Mouse (Mus musculus) heart, adult 2 months (tissue): ENCODE data around the gene Gm37240.

ENCODE experiments used
- CTCF ChIP-seq: fragments of 200-600 bp; IDR thresholded peaks from 2 replicates; pipeline ENCODE4 v1.8.1; 2022; ENCODE audit warnings: antibody characterized with exemption, mild to moderate bottlenecking, moderate library complexity
- POLR2A ChIP-seq: fragments of 200-500 bp; IDR thresholded peaks from 2 replicates; pipeline ENCODE4 v1.6.1; 2011; ENCODE audit warnings: mild to moderate bottlenecking, low read depth, low read length, control low read depth; ENCODE audit not compliant: insufficient read depth

DNA sequence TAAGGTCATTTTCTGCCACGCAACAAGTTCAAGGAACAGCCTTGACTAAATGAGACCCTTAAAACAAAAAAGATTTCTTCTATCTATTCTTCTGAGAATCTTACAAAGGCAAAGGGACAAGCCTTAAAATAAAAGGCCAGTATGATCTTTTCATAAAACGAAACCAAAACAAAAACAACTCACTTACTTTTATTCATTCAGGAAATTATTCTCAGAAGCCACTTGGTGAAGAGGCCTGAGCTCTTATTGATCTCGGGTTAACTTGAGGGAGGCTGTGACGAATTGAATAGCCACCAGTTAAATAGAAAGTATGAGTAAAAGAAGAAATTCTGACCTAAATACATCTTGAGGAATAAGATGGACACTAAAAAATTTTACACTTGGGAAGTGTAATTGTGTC is 1118.4 kb downstream of the Gm37240 start:
- TF ChIP-seq POLR2A (no peak), CTCF (no peak)
